ENCODE assay signal across 8 mouse cellular contexts in genomic region chr17:49171252-49172047, GRCm38 (mm10).
A peak's percentile ranks its signal among the peaks of the same experiment; 100 is the strongest.
DNase-seq lines count a peak whose midpoint lies in the region; ATAC-seq and TF ChIP-seq lines count a peak whose summit lies in the region.

No protein-coding gene starts in this region.

- no peak overlapping the region for H3K9ac ChIP-seq in stomach, embryonic 14.5 days (replicated peaks; ENCODE audit: low read depth, low read length)

- H3K9me3 ChIP-seq in heart, embryonic 10.5 days = no peaks in the 10 kb centered on the region
- no peaks in the 10 kb centered on the region for H3K9me3 ChIP-seq in stomach, embryonic 14.5 days (ENCODE audit: control insufficient read depth, low read depth, low read length)

- TF ChIP-seq POLR2A in kidney, adult 2 months (IDR thresholded peaks at IDR 0.05; ENCODE audit: low read depth, low read length) = no peak

- H3K36me3 ChIP-seq in kidney, adult 2 months (ENCODE audit: control insufficient read depth, insufficient read depth, low read length) = no peaks in the 10 kb centered on the region
- H3K36me3 ChIP-seq in heart, embryonic 10.5 days = no peaks in the 10 kb centered on the region
- H3K36me3 ChIP-seq in stomach, embryonic 14.5 days (ENCODE audit: control insufficient read depth, insufficient read depth, low read length) = no peaks in the 10 kb centered on the region

- no peak overlapping the region for H3K27ac ChIP-seq in kidney, adult 2 months (ENCODE audit: insufficient read depth, low read depth, low read length)
- no peak overlapping the region for H3K27ac ChIP-seq in heart, embryonic 10.5 days
- no peak overlapping the region for H3K27ac ChIP-seq in stomach, embryonic 14.5 days (ENCODE audit: low read length)

- no peaks in the 10 kb centered on the region for H3K4me1 ChIP-seq in kidney, adult 2 months (ENCODE audit: control insufficient read depth, insufficient read depth, low read length)
- H3K4me1 ChIP-seq in heart, embryonic 10.5 days = peaks cover 11% of the 10 kb centered on the region
- H3K4me1 ChIP-seq in stomach, embryonic 14.5 days (ENCODE audit: control insufficient read depth, insufficient read depth, low read length) = no peaks in the 10 kb centered on the region

- peak; percentile 86 for ATAC-seq in common myeloid progenitor, adult 5-6 weeks (replicated peaks; ENCODE audit: low read depth, poor library complexity, severe bottlenecking)
- ATAC-seq in megakaryocyte progenitor cell, adult 5-6 weeks (replicated peaks; ENCODE audit: poor library complexity) = peak; percentile 86
- peak; percentile 42; the same call in 1 of the 2 replicates for ATAC-seq in stomach, embryonic 14.5 days (ENCODE audit: insufficient number of reproducible peaks, insufficient read depth, low FRiP score, low read depth)

- TF ChIP-seq CTCF in kidney, adult 2 months (conservative IDR thresholded peaks at IDR 0.05; ENCODE audit: insufficient read depth, insufficient read length, low read depth, low read length) = no peak

- peak overlapping the region; percentile 48 for H3K4me2 ChIP-seq in stomach, embryonic 14.5 days (replicated peaks; ENCODE audit: low read depth, low read length)

- no peaks in the 10 kb centered on the region for H3K27me3 ChIP-seq in kidney, adult 2 months (replicated peaks; ENCODE audit: control insufficient read depth, insufficient read depth, low read length)
- peaks cover 73% of the 10 kb centered on the region for H3K27me3 ChIP-seq in heart, embryonic 10.5 days (ENCODE audit: insufficient read depth, poor library complexity, severe bottlenecking)
- H3K27me3 ChIP-seq in stomach, embryonic 14.5 days (ENCODE audit: control insufficient read depth, insufficient read depth, low read length) = no peaks in the 10 kb centered on the region

- 3% methylated on average over 20 of the region's 20 CpGs for WGBS in kidney, adult 2 months
- 7% methylated on average over 20 of the region's 20 CpGs for WGBS in heart, embryonic 10.5 days
- WGBS in stomach, embryonic 14.5 days = 2% methylated on average over 20 of the region's 20 CpGs

- DNase-seq in kidney, adult 2 months = peak; percentile 10
- DNase-seq in kidney, adult 11 months = no peak
- DNase-seq in heart, embryonic 10.5 days (ENCODE audit: low spot score) = no peak
- DNase-seq in kidney, postnatal 10 days = peak; percentile 78
- DNase-seq in cerebellum, postnatal 14 days = no peak

- peak overlapping the region; percentile 29 for H3K4me3 ChIP-seq in kidney, adult 2 months (ENCODE audit: insufficient read depth, low read depth, low read length)
- peak overlapping the region; percentile 52 for H3K4me3 ChIP-seq in heart, embryonic 10.5 days
- peak overlapping the region; percentile 22 for H3K4me3 ChIP-seq in stomach, embryonic 14.5 days (ENCODE audit: low read depth, low read length)

Comparison
In these comparisons a context has a peak if more than half of its experiments do, and no peak if none do; other contexts are left out.
1. DNase-seq: peak in kidney, adult 2 months (single experiment) and kidney, postnatal 10 days (single experiment); none in kidney, adult 11 months (single experiment), heart, embryonic 10.5 days (single experiment) and cerebellum, postnatal 14 days (0 of 2).
2. Peak in every context shown above with its lines, with median percentiles within 50 percentile points of each other: H3K4me3 ChIP-seq and ATAC-seq.